Mouse (Mus musculus): ENCODE results near the gene A830031A19Rik. TPM values are rescaled to one million over a fixed set of nuclear protein-coding genes. Genes with fewer than 3 reads are reported as not detected.

A830031A19Rik gene
- polyA plus RNA-seq, 1 experiment from 2014 or later = not detected

DNA sequence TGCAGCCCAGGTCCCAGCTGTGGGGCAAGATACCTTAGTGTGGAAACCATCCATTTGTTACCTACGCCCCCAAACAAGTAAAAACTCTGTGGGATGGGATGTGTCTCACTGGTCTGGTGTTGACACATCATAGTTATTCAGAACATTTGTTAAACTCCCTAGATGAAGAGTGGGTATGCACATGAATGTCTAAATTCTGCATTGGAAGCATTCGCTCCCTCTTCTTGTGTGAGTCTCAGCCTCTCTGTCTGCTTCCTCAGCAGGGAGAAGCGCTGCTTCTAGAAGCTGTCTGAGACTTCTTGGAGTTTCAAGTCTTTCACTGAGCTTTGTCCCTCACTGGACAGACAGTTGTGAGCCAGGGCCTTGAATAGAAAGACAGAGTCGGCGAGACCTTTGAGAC lies 65.9 kb downstream of the A830031A19Rik start:
- H3K4me3 ChIP-seq = no peak overlapping the region
- H3K27me3 ChIP-seq (ENCODE audit: insufficient read depth, poor library complexity, severe bottlenecking) = 0 out of 2 replicates have a peak, but pooled peaks cover 5% of the 10 kb centered on the region
- H3K36me3 ChIP-seq = no peaks in the 10 kb centered on the region
- WGBS = 92% methylated on average over 5 of the region's 5 CpGs
- peaks cover 11% of the 10 kb centered on the region for H3K4me1 ChIP-seq
- no peak for DNase-seq (ENCODE audit: low spot score)
- no peaks in the 10 kb centered on the region for H3K9me3 ChIP-seq
- H3K27ac ChIP-seq = no peak overlapping the region

DNA sequence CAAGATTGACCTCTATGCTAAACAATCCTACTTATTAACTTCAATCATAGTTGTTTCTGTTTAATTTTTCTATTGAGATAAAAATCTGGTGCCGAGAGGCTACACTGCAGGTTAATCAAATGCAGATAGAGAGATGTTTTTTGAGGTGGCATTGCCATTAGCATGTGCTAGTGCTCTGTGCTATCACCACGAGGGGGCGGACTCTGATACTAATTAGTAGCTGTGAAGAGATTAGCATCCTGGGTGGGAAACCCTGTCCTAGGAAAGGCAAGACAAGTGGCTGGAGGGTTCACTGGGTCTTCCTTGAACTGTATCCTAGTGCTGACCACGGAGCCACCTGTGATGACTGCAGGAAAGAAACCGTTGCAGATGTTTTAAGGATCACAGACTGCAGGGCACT lies 66.6 kb downstream of the A830031A19Rik start:
- no peak for DNase-seq (ENCODE audit: low spot score)
- Histone ChIP-seq H3K27me3 (ENCODE audit: insufficient read depth, poor library complexity, severe bottlenecking) (0 out of 2 replicates have a peak, but pooled peaks cover 5% of the 10 kb centered on the region), H3K4me1 (peaks cover 3% of the 10 kb centered on the region), H3K4me3 (no peak overlapping the region), H3K36me3 (no peaks in the 10 kb centered on the region), H3K9me3 (no peaks in the 10 kb centered on the region), H3K27ac (no peak overlapping the region)
- 32% methylated on average over 5 of the region's 5 CpGs for WGBS

DNA sequence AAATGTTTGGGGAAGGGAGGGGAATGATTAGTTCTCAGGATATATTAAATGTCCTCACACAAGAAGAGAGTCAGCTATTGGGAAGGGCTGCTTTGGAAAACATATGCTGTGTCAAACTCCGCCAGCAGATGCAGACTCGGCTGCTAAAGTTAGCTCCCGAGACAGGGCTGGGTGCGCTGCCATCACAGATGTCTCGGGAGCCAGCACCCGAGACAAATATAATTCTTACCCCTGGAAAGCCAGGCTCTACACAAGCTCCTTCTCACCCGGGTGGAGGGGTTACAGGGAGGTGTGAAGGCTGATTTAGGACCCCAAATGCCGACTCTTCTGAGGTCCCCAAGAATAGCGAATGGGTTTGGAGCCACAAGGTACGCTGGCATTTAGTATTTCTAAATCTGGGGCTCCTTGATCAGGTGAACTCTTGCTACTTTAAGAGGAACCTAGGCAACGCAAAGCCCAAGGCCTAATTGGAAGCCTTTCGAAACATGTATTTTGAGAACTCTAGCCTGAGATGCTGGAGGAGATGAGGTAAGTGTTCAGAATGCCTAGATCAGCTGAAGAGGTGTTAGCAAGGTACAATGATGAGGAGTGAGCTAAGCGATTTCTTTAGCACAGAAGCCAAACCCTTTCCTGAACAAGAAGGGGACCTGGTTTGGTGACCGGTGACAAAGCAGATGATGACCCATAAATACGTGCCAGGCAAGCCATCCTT lies 69.3 kb downstream of the A830031A19Rik start:
- H3K4me3 ChIP-seq = no peak overlapping the region
- H3K9me3 ChIP-seq = no peaks in the 10 kb centered on the region
- 68% methylated on average over 15 of the region's 15 CpGs for WGBS
- 0 out of 2 replicates have a peak, but pooled peaks cover 5% of the 10 kb centered on the region for H3K27me3 ChIP-seq (ENCODE audit: insufficient read depth, poor library complexity, severe bottlenecking)
- H3K4me1 ChIP-seq = no peaks in the 10 kb centered on the region
- no peak for DNase-seq (ENCODE audit: low spot score)
- no peak overlapping the region for H3K27ac ChIP-seq
- H3K36me3 ChIP-seq = no peaks in the 10 kb centered on the region

DNA sequence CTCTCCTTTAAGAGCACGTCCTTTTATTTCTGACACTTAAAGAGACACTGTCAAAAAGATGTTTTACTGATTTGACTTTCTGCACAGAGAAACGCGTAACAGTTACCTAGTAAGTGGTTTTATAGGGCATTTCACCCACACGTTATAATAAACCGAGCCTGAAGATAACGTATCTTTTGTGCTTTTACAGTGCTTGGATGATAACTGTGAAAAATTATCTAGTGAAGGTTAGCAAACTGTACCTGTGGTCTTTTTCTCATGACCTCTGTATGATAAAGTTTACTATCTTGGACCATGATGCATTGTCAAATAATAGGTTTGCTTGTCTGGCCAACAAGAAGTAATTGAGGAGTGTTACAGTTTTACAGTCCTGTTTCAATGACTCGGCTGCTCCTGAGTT lies 74.2 kb downstream of the A830031A19Rik start:
- WGBS = 84% methylated on average over 7 of the region's 7 CpGs
- no peaks in the 10 kb centered on the region for H3K4me1 ChIP-seq
- no peak overlapping the region for H3K27ac ChIP-seq
- no peaks in the 10 kb centered on the region for H3K9me3 ChIP-seq
- no peaks in the 10 kb centered on the region for H3K27me3 ChIP-seq (ENCODE audit: insufficient read depth, poor library complexity, severe bottlenecking)
- no peak overlapping the region for H3K4me3 ChIP-seq
- no peaks in the 10 kb centered on the region for H3K36me3 ChIP-seq
- no peak for DNase-seq (ENCODE audit: low spot score)

Small RNAs within 50 kb of the gene (microRNA-seq; reads per million reads assigned to microRNA genes)
- gene Gm44381 = not detected

Other genes starting within 250 kb of the A830031A19Rik start
- gene Papolg, start 179.8 kb downstream of the A830031A19Rik start, polyA plus RNA-seq (2016; fragmentation: Nextera tagmentation; extraction: Ambion mirVana) = 11.9 and 13.6 TPM in 2 replicates
- 13.5 and 23.5 TPM in 2 replicates for gene Bcl11a, start 3.0 kb upstream of the A830031A19Rik start, polyA plus RNA-seq (2016; fragmentation: Nextera tagmentation; extraction: Ambion mirVana)